Mouse (Mus musculus): ENCODE data around the gene Arhgdib. TPM values are rescaled to one million over a fixed set of nuclear protein-coding genes. Genes with fewer than 3 reads are reported as not detected.
"Not testable (repeated sequence)": the region's sequence is repeated elsewhere in the genome, so short reads cannot be mapped to it uniquely, and the experiment has no call there.

The Arhgdib gene
- total RNA-seq, 1 experiment, result 20.9 TPM

DNA sequence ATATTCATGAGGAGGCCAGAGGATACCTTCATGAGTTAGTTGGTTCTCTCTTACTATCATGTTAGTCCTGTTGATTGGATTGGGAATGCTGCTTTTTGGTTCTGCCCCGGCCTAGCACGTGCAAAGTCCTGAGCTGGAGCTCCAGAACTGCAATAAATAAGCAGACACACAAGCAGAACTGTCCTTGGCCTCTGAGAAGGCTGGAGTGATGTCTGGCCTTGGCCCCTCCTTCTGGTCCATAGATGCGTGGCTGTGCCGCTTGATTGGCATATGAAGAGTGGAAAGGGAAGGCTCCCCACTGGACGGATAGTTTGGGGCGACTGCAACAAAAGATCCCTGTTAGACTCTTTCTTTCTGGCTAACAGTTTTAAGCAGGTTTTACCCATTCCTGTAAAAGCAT, 52.6 kb downstream of the Arhgdib start:
- no peak overlapping the region for H3K27ac ChIP-seq (ENCODE audit: insufficient read depth, low read depth, low read length, poor library complexity, severe bottlenecking)
- TF ChIP-seq ZC3H11A (IDR thresholded peaks at IDR 0.05; ENCODE audit: borderline replicate concordance, low read depth, low read length) (no peak), HCFC1 (IDR thresholded peaks at IDR 0.05; ENCODE audit: borderline replicate concordance, insufficient read depth, low read length) (no peak), MAFK (IDR thresholded peaks at IDR 0.05; ENCODE audit: insufficient read depth, low read depth, low read length) (no peak)
- no peaks in the 10 kb centered on the region for H3K9me3 ChIP-seq (ENCODE audit: control insufficient read depth, insufficient read depth, low read depth, low read length)
- in situ Hi-C loops (cut with MboI; ENCODE audit: low sequenced_read_pairs in 2 of 2, unreplicated experiment in 2 of 2), result no loop called here
- no peak overlapping the region for H3K4me3 ChIP-seq (ENCODE audit: insufficient read depth in 1 of 2, low read depth in 1 of 2, low read length in 2 of 2, poor library complexity in 1 of 2, severe bottlenecking in 1 of 2)
- no peaks in the 10 kb centered on the region for H3K36me3 ChIP-seq (ENCODE audit: control insufficient read depth, insufficient read depth, low read length, poor library complexity, severe bottlenecking)
- no peaks in the 10 kb centered on the region for H3K4me1 ChIP-seq (ENCODE audit: control insufficient read depth in 2 of 2, insufficient read depth in 2 of 2, low read length in 2 of 2, poor library complexity in 1 of 2)
- no peak overlapping the region for H3K9ac ChIP-seq (ENCODE audit: insufficient read depth, low read depth, low read length, poor library complexity, severe bottlenecking)
- no peak for DNase-seq (ENCODE audit: low read depth, low spot score)

DNA sequence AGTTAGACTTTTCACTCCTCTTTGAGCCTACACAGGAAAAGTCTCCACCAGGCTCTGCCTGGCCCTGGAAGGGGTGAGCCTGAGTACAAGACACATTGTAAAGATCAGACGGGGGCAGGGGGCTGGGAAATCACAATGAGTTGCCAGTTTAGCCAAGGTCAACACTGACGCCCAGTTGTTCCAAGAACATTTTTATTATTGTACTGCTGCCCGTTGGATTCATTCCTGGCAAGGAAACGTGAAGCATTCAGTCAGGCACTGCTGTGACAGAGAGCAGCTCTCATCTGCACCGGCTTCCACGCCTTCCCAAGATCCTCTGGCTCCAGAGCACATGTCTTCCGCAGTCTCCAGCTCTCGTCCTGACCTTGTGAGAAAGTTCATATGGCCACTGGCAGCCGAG, 53.8 kb downstream of the Arhgdib start:
- no peak for DNase-seq (ENCODE audit: low read depth, low spot score)
- Histone ChIP-seq H3K27ac (ENCODE audit: insufficient read depth, low read depth, low read length, poor library complexity, severe bottlenecking) (no peak overlapping the region), H3K9ac (ENCODE audit: insufficient read depth, low read depth, low read length, poor library complexity, severe bottlenecking) (no peak overlapping the region), H3K36me3 (ENCODE audit: control insufficient read depth, insufficient read depth, low read length, poor library complexity, severe bottlenecking) (no peaks in the 10 kb centered on the region), H3K4me3 (ENCODE audit: insufficient read depth in 1 of 2, low read depth in 1 of 2, low read length in 2 of 2, poor library complexity in 1 of 2, severe bottlenecking in 1 of 2) (no peak overlapping the region), H3K4me1 (ENCODE audit: control insufficient read depth in 2 of 2, insufficient read depth in 2 of 2, low read length in 2 of 2, poor library complexity in 1 of 2) (no peaks in the 10 kb centered on the region), H3K9me3 (ENCODE audit: control insufficient read depth, insufficient read depth, low read depth, low read length) (no peaks in the 10 kb centered on the region)
- TF ChIP-seq MAFK (IDR thresholded peaks at IDR 0.05; ENCODE audit: insufficient read depth, low read depth, low read length) (no peak), CHD2 (IDR thresholded peaks at IDR 0.05; ENCODE audit: low read depth, low read length) (no peak), HCFC1 (IDR thresholded peaks at IDR 0.05; ENCODE audit: borderline replicate concordance, insufficient read depth, low read length) (no peak), ZNF384 (IDR thresholded peaks at IDR 0.05; ENCODE audit: low read depth, low read length) (no peak), ZC3H11A (IDR thresholded peaks at IDR 0.05; ENCODE audit: borderline replicate concordance, low read depth, low read length) (no peak)
- in situ Hi-C loops (cut with MboI; ENCODE audit: low sequenced_read_pairs in 2 of 2, unreplicated experiment in 2 of 2), result no loop called here

DNA sequence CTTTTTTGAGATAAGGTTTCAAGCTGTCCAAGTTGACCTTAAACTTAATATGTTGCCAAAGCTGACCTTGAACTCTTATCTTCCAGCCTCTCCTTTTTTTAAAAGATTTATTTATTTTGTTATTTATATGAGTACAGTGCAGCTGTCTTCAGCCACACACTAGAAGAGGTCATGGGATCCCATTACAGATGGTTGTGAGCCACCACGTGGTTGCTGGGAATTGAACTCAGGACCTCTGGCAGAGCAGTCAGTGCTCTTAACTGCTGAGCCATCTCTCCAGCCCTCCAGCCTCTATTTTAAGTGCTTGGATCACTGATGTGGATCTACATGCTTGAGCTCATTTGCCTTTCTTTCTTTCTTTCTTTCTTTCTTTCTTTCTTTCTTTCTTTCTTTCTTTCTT, 56.9 kb downstream of the Arhgdib start:
- DNase-seq (ENCODE audit: low read depth, low spot score); H3K27ac ChIP-seq (ENCODE audit: insufficient read depth, low read depth, low read length, poor library complexity, severe bottlenecking); in situ Hi-C loops (cut with MboI; ENCODE audit: low sequenced_read_pairs in 2 of 2, unreplicated experiment in 2 of 2): not testable (repeated sequence)

DNA sequence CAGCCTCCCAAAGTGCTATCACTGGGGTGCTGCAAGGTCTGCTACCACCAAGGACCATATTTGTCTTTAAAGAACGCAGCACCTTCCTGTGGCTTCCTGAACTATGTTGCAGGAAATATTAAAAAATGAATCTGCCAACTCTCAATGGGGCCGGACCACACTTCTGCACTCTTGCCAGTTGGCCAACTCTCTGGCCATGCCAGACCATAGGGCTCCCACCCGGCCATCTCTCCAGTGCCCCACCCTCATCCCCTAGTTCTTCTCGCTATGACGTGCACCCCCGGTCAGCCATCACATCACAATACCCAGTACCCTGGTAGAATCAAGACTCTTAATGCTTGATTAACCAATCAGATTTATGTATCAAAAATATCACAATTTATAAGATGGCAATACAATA, 57.7 kb downstream of the Arhgdib start:
- no peak for TF ChIP-seq ZC3H11A (IDR thresholded peaks at IDR 0.05; ENCODE audit: borderline replicate concordance, low read depth, low read length)
- TF ChIP-seq ZNF384 (IDR thresholded peaks at IDR 0.05; ENCODE audit: low read depth, low read length), result no peak
- no peak for TF ChIP-seq MAFK (IDR thresholded peaks at IDR 0.05; ENCODE audit: insufficient read depth, low read depth, low read length)
- no peak for TF ChIP-seq CHD2 (IDR thresholded peaks at IDR 0.05; ENCODE audit: low read depth, low read length)
- no peak for TF ChIP-seq HCFC1 (IDR thresholded peaks at IDR 0.05; ENCODE audit: borderline replicate concordance, insufficient read depth, low read length)
- no peak for DNase-seq (ENCODE audit: low read depth, low spot score)
- in situ Hi-C loops (cut with MboI; ENCODE audit: low sequenced_read_pairs in 2 of 2, unreplicated experiment in 2 of 2), result no loop called here
- H3K4me3 ChIP-seq (ENCODE audit: insufficient read depth in 1 of 2, low read depth in 1 of 2, low read length in 2 of 2, poor library complexity in 1 of 2, severe bottlenecking in 1 of 2), result no peak overlapping the region
- no peak overlapping the region for H3K9ac ChIP-seq (ENCODE audit: insufficient read depth, low read depth, low read length, poor library complexity, severe bottlenecking)
- no peaks in the 10 kb centered on the region for H3K36me3 ChIP-seq (ENCODE audit: control insufficient read depth, insufficient read depth, low read length, poor library complexity, severe bottlenecking)
- H3K4me1 ChIP-seq (ENCODE audit: control insufficient read depth in 2 of 2, insufficient read depth in 2 of 2, low read length in 2 of 2, poor library complexity in 1 of 2), result no peaks in the 10 kb centered on the region
- no peak overlapping the region for H3K27ac ChIP-seq (ENCODE audit: insufficient read depth, low read depth, low read length, poor library complexity, severe bottlenecking)
- H3K9me3 ChIP-seq (ENCODE audit: control insufficient read depth, insufficient read depth, low read depth, low read length), result no peaks in the 10 kb centered on the region

More for the DNA sequence above, 56.9 kb downstream of the Arhgdib start:
- not testable (repeated sequence) for H3K4me3 ChIP-seq (ENCODE audit: insufficient read depth in 1 of 2, low read depth in 1 of 2, low read length in 2 of 2, poor library complexity in 1 of 2, severe bottlenecking in 1 of 2); H3K9me3 ChIP-seq (ENCODE audit: control insufficient read depth, insufficient read depth, low read depth, low read length); H3K4me1 ChIP-seq (ENCODE audit: control insufficient read depth in 2 of 2, insufficient read depth in 2 of 2, low read length in 2 of 2, poor library complexity in 1 of 2); H3K36me3 ChIP-seq (ENCODE audit: control insufficient read depth, insufficient read depth, low read length, poor library complexity, severe bottlenecking); H3K9ac ChIP-seq (ENCODE audit: insufficient read depth, low read depth, low read length, poor library complexity, severe bottlenecking)

DNA sequence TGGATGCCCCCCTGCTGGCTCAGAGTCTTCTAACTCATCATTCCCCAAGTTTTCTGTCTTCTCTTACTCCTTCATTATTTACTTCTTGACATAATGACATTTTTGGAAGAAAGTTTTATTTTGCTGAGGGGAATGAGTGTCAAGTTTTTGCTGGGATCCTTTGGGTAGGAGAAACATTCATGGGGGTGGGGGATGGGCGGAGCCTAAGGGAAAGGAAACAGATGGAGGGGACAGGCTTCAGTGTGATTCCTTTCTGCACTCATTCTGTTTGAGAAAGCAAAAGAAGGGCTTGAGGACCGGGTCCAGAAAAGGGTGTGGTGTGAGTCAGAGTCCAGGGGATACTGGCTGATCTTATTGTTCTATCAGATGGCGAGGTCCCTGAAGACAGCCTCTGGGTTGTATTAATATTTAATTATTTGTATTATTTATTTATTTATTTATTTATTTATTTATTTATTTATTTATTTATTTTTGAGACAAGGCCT, 58.2 kb downstream of the Arhgdib start:
- H3K9me3 ChIP-seq (ENCODE audit: control insufficient read depth, insufficient read depth, low read depth, low read length), result no peaks in the 10 kb centered on the region
- H3K4me1 ChIP-seq (ENCODE audit: control insufficient read depth in 2 of 2, insufficient read depth in 2 of 2, low read length in 2 of 2, poor library complexity in 1 of 2), result no peaks in the 10 kb centered on the region
- H3K4me3 ChIP-seq (ENCODE audit: insufficient read depth in 1 of 2, low read depth in 1 of 2, low read length in 2 of 2, poor library complexity in 1 of 2, severe bottlenecking in 1 of 2), result no peak overlapping the region
- no peak overlapping the region for H3K9ac ChIP-seq (ENCODE audit: insufficient read depth, low read depth, low read length, poor library complexity, severe bottlenecking)
- in situ Hi-C loops (cut with MboI; ENCODE audit: low sequenced_read_pairs in 2 of 2, unreplicated experiment in 2 of 2), result no loop called here
- H3K36me3 ChIP-seq (ENCODE audit: control insufficient read depth, insufficient read depth, low read length, poor library complexity, severe bottlenecking), result no peaks in the 10 kb centered on the region
- DNase-seq (ENCODE audit: low read depth, low spot score), result no peak
- no peak for TF ChIP-seq HCFC1 (IDR thresholded peaks at IDR 0.05; ENCODE audit: borderline replicate concordance, insufficient read depth, low read length)
- TF ChIP-seq ZC3H11A (IDR thresholded peaks at IDR 0.05; ENCODE audit: borderline replicate concordance, low read depth, low read length), result no peak
- no peak for TF ChIP-seq ZNF384 (IDR thresholded peaks at IDR 0.05; ENCODE audit: low read depth, low read length)
- no peak for TF ChIP-seq CHD2 (IDR thresholded peaks at IDR 0.05; ENCODE audit: low read depth, low read length)
- TF ChIP-seq MAFK (IDR thresholded peaks at IDR 0.05; ENCODE audit: insufficient read depth, low read depth, low read length), result no peak
- no peak overlapping the region for H3K27ac ChIP-seq (ENCODE audit: insufficient read depth, low read depth, low read length, poor library complexity, severe bottlenecking)

All from ES-E14 (cell line).